Mouse (Mus musculus) hindbrain, postnatal 0 days (tissue): ENCODE measurements around the gene Mybpc3. TPM values are rescaled to one million over a fixed set of nuclear protein-coding genes. Genes with fewer than 3 reads are reported as not detected.

Experiments
- ATAC-seq: fragments of 200-750 bp; cut with Nextera tagmentation; 2 replicates; pipeline ENCODE4 v1.8.0; 2017; ENCODE audit warnings: mild to moderate bottlenecking, moderate TSS enrichment, moderate library complexity
- DNase-seq: peaks from one replicate; pipeline ENCODE4 v3.0.0-alpha.2; 2015; ENCODE audit warnings: low spot score
- H3K27ac ChIP-seq: fragments of 300-500 bp; sonication (generic); 2 replicates; pipeline ENCODE4 v1.5.1; 2014; ENCODE audit warnings: mild to moderate bottlenecking
- H3K27me3 ChIP-seq: fragments of 300-500 bp; sonication (generic); 2 replicates; pipeline ENCODE4 v1.6.1; 2014; ENCODE audit warnings: low read length, mixed read lengths; ENCODE audit not compliant: insufficient read depth
- H3K36me3 ChIP-seq: fragments of 300-500 bp; sonication (generic); 2 replicates; pipeline ENCODE4 v1.6.1; 2014; ENCODE audit warnings: low read length, mixed read lengths; ENCODE audit not compliant: insufficient read depth
- H3K4me1 ChIP-seq: fragments of 300-500 bp; sonication (generic); 2 replicates; pipeline ENCODE4 v1.6.1; 2014; ENCODE audit warnings: antibody characterized with exemption, low read length, mixed read lengths; ENCODE audit not compliant: insufficient read depth
- H3K4me2 ChIP-seq: fragments of 300-500 bp; sonication (generic); 2 replicates; pipeline ENCODE4 v1.6.1; 2014; ENCODE audit warnings: low read depth, mild to moderate bottlenecking, low read length, moderate library complexity, mixed read lengths
- H3K4me3 ChIP-seq: fragments of 300-500 bp; sonication (generic); 2 replicates; pipeline ENCODE4 v1.5.1; 2014; ENCODE audit warnings: low read length
- H3K9ac ChIP-seq: fragments of 300-500 bp; sonication (generic); replicated peaks from 2 replicates; pipeline ENCODE4 v1.6.1; 2014; ENCODE audit warnings: mild to moderate bottlenecking, low read length, moderate library complexity, mixed read lengths
- H3K9me3 ChIP-seq: fragments of 300-500 bp; sonication (generic); 2 replicates; pipeline ENCODE4 v1.6.1; 2016; ENCODE audit warnings: low read length, mixed read lengths
- CTCF ChIP-seq: IDR thresholded peaks from 2 replicates; pipeline ENCODE4 v1.5.1; 2016; ENCODE audit warnings: antibody characterized with exemption, control low read depth, low read depth
- WGBS: fragments of 180-500 bp; shearing (Covaris S2); extraction: QIAGEN DNeasy Blood & Tissue Kit; methylation state at CpG from one replicate; pipeline ENCODE4 v1.1.7; 2014; 5-methylcytosine and 5-hydroxymethylcytosine counted together
- polyA plus RNA-seq: library from polyadenylated mRNA; unstranded; fragments of >200 nt; fragmentation: Nextera tagmentation; extraction: Ambion mirVana; gene quantifications from 2 replicates; pipeline ENCODE4 v1.2.1, GENCODE M21; 2015
- total RNA-seq: library from RNA; depleted of rRNA; stranded (reverse); fragments of >200 nt; gene quantifications from 2 replicates; pipeline ENCODE4 v1.2.3, GENCODE M21; 2014; rRNA removed

Gene Mybpc3
- 0.25 and 0.37 TPM in 2 replicates for total RNA-seq
- 0.13 and 0.23 TPM in 2 replicates for polyA plus RNA-seq

GRCm38 (mm10) chr2:91117585-91118275 is at the start of gene Mybpc3:
Gene Mybpc3, plus strand, starts transcription at chr2:91118144.
- Histone ChIP-seq H3K27me3 (no peaks in the 10 kb centered on the region), H3K4me3 (no peak within 1 kb of the TSS), H3K9me3 (no peaks in the 10 kb centered on the region), H3K9ac (no peak within 1 kb of the TSS), H3K36me3 (no peaks in the 10 kb centered on the region), H3K27ac (no peak within 1 kb of the TSS), H3K4me2 (no peak within 1 kb of the TSS), H3K4me1 (no peaks in the 10 kb centered on the region)
- DNase-seq (no peak), ATAC-seq (no peak)
- whole genome bisulfite sequencing, result 80% methylated on average over 11 of the region's 11 CpGs
- TF ChIP-seq CTCF, result no peak

- H3K9ac ChIP-seq, result peak overlapping the region; percentile 72
- WGBS, result 55% methylated on average over 13 of the region's 13 CpGs
- no peaks in the 10 kb centered on the region for H3K27me3 ChIP-seq
- no peak overlapping the region for H3K27ac ChIP-seq
- peaks cover 20% of the 10 kb centered on the region for H3K4me1 ChIP-seq
- peaks cover 10% of the 10 kb centered on the region for H3K36me3 ChIP-seq
- H3K4me3 ChIP-seq, result peak overlapping the region; percentile 70
- no peak for TF ChIP-seq CTCF
- peak overlapping the region; percentile 67 for H3K4me2 ChIP-seq
- DNase-seq (no peak), ATAC-seq (no peak)
- H3K9me3 ChIP-seq, result no peaks in the 10 kb centered on the region
Observed at GRCm38 (mm10) chr2:91068162-91068871, 49.6 kb upstream of the Mybpc3 start.

- Histone ChIP-seq H3K4me1 (peaks cover 20% of the 10 kb centered on the region), H3K27me3 (no peaks in the 10 kb centered on the region), H3K27ac (no peak overlapping the region), H3K9me3 (no peaks in the 10 kb centered on the region), H3K36me3 (peaks cover 10% of the 10 kb centered on the region), H3K9ac (peak overlapping the region; percentile 72), H3K4me3 (peak overlapping the region; percentile 70), H3K4me2 (peak overlapping the region; percentile 67)
- no peak for TF ChIP-seq CTCF
- DNase-seq, result no peak
- WGBS, result 46% methylated on average over 6 of the region's 6 CpGs
- ATAC-seq, result no peak
Observed at GRCm38 (mm10) chr2:91068872-91069165, 49.1 kb upstream of the Mybpc3 start.

- no peaks in the 10 kb centered on the region for H3K27me3 ChIP-seq
- H3K27ac ChIP-seq, result peak overlapping the region; percentile 83
Observed at GRCm38 (mm10) chr2:91069306-91070000, 48.5 kb upstream of the Mybpc3 start.

GRCm38 (mm10) chr2:91070076-91070800 is 47.7 kb upstream of the Mybpc3 start, which contains the start of gene Slc39a13:
Gene Slc39a13, minus strand, starts transcription at chr2:91070417.
- ATAC-seq, result peak; percentile 98
- TF ChIP-seq CTCF, result peak; percentile 100

More at GRCm38 (mm10) chr2:91069306-91070000, 48.5 kb upstream of the Mybpc3 start:
- 12% methylated on average over 14 of the region's 14 CpGs for WGBS
- Histone ChIP-seq H3K9ac (peak overlapping the region; percentile 72), H3K36me3 (peaks cover 4% of the 10 kb centered on the region; the same call in 1 of the 2 replicates), H3K4me1 (peaks cover 20% of the 10 kb centered on the region), H3K4me3 (peak overlapping the region; percentile 70), H3K4me2 (peak overlapping the region; percentile 67), H3K9me3 (no peaks in the 10 kb centered on the region)
- no peak for DNase-seq
- ATAC-seq, result no peak
- TF ChIP-seq CTCF, result 0 out of 2 replicates have a peak, but pooled peaks have one; percentile 6

GRCm38 (mm10) chr2:91071059-91071458 is 46.9 kb upstream of the Mybpc3 start:
- H3K4me1 ChIP-seq, result peaks cover 20% of the 10 kb centered on the region
- H3K9ac ChIP-seq, result peak overlapping the region; percentile 72
- H3K27ac ChIP-seq, result peak overlapping the region; percentile 83
- no peaks in the 10 kb centered on the region for H3K9me3 ChIP-seq
- peak overlapping the region; percentile 67 for H3K4me2 ChIP-seq
- ATAC-seq (no peak), DNase-seq (no peak)
- WGBS, result 83% methylated on average over 10 of the region's 10 CpGs
- peak overlapping the region; percentile 70 for H3K4me3 ChIP-seq
- H3K36me3 ChIP-seq, result no peaks in the 10 kb centered on the region; the same call in 1 of the 2 replicates
- no peaks in the 10 kb centered on the region for H3K27me3 ChIP-seq
- no peak for TF ChIP-seq CTCF

More at GRCm38 (mm10) chr2:91070076-91070800, 47.7 kb upstream of the Mybpc3 start, which contains the start of gene Slc39a13:
- H3K27me3 ChIP-seq, result no peaks in the 10 kb centered on the region
- H3K36me3 ChIP-seq, result no peaks in the 10 kb centered on the region; the same call in 1 of the 2 replicates
- WGBS, result under 1% methylated on average over 59 of the region's 69 CpGs
- H3K27ac ChIP-seq, result peak within 1 kb of the TSS; percentile 83
- DNase-seq, result peak; percentile 97
- H3K9ac ChIP-seq, result peak within 1 kb of the TSS; percentile 72
- H3K4me1 ChIP-seq, result peaks cover 20% of the 10 kb centered on the region
- peak within 1 kb of the TSS; percentile 70 for H3K4me3 ChIP-seq
- peak within 1 kb of the TSS; percentile 67 for H3K4me2 ChIP-seq
- no peaks in the 10 kb centered on the region for H3K9me3 ChIP-seq
